Mouse (Mus musculus): Measurements from ENCODE around the gene Togaram1. TPM values are rescaled to one million over a fixed set of nuclear protein-coding genes. Genes with fewer than 3 reads are reported as not detected.

Gene Togaram1
- polyA plus RNA-seq (2016; fragmentation: Nextera tagmentation; extraction: Ambion mirVana): 29.6 and 31.0 TPM in 2 replicates

GRCm38 (mm10) chr12:64965124-64966026 is at the start of gene Togaram1, which contains the start of gene Klhl28:
Gene Togaram1 (plus strand): TSS chr12:64965804.
Gene Klhl28 (minus strand): TSS chr12:64965534.
- peak within 1 kb of the TSS; percentile 98 for H3K4me2 ChIP-seq
- ATAC-seq (ENCODE audit: insufficient number of reproducible peaks, insufficient read depth, low FRiP score, low TSS enrichment, low read depth): peak; percentile 100
- peak within 1 kb of the TSS; percentile 86 for H3K9ac ChIP-seq (replicated peaks)
- no peaks in the 10 kb centered on the region for H3K36me3 ChIP-seq
- no peaks in the 10 kb centered on the region for H3K9me3 ChIP-seq
- H3K4me1 ChIP-seq (replicated peaks): peaks cover 23% of the 10 kb centered on the region
- peak within 1 kb of the TSS; percentile 86 for H3K27ac ChIP-seq
- H3K4me3 ChIP-seq (replicated peaks): peak within 1 kb of the TSS; percentile 85
- under 1% methylated on average over 45 of the region's 45 CpGs for WGBS
- no peaks in the 10 kb centered on the region for H3K27me3 ChIP-seq

- H3K4me1 ChIP-seq (replicated peaks): no peaks in the 10 kb centered on the region
- H3K9me3 ChIP-seq: no peaks in the 10 kb centered on the region
- no peaks in the 10 kb centered on the region for H3K27me3 ChIP-seq
- no peak for ATAC-seq (ENCODE audit: insufficient number of reproducible peaks, insufficient read depth, low FRiP score, low TSS enrichment, low read depth)
- H3K9ac ChIP-seq (replicated peaks): no peak overlapping the region
- peaks cover 7% of the 10 kb centered on the region for H3K36me3 ChIP-seq
- no peak overlapping the region for H3K4me3 ChIP-seq (replicated peaks)
- H3K27ac ChIP-seq: no peak overlapping the region
- H3K4me2 ChIP-seq: no peak overlapping the region
These were observed 48.9 kb upstream of the Togaram1 start for GRCm38 (mm10) chr12:64916735-64917134.

GRCm38 (mm10) chr12:64917578-64918471 is 47.8 kb upstream of the Togaram1 start, which contains the start of gene Gm527:
Gene Gm527 (plus strand): TSS chr12:64917906.
- Histone ChIP-seq H3K36me3 (peaks cover 13% of the 10 kb centered on the region), H3K27me3 (no peaks in the 10 kb centered on the region), H3K4me2 (peak within 1 kb of the TSS; percentile 75), H3K9ac (replicated peaks) (peak within 1 kb of the TSS; percentile 87), H3K9me3 (no peaks in the 10 kb centered on the region), H3K4me3 (replicated peaks) (peak within 1 kb of the TSS; percentile 83), H3K4me1 (replicated peaks) (no peaks in the 10 kb centered on the region), H3K27ac (0 out of 2 replicates have a peak within 1 kb of the TSS, but pooled peaks have one; percentile 23)
- WGBS: under 1% methylated on average over 72 of the region's 93 CpGs
- ATAC-seq (ENCODE audit: insufficient number of reproducible peaks, insufficient read depth, low FRiP score, low TSS enrichment, low read depth): peak; percentile 100

- Histone ChIP-seq H3K4me2 (no peak overlapping the region), H3K9ac (replicated peaks) (no peak overlapping the region), H3K9me3 (no peaks in the 10 kb centered on the region), H3K36me3 (peaks cover 3% of the 10 kb centered on the region; the same call in 1 of the 2 replicates), H3K4me3 (replicated peaks) (no peak overlapping the region), H3K4me1 (replicated peaks) (no peaks in the 10 kb centered on the region), H3K27ac (no peak overlapping the region), H3K27me3 (no peaks in the 10 kb centered on the region)
- WGBS: 88% methylated on average over 2 of the region's 2 CpGs
- ATAC-seq (ENCODE audit: insufficient number of reproducible peaks, insufficient read depth, low FRiP score, low TSS enrichment, low read depth): no peak
These were observed 28.1 kb upstream of the Togaram1 start for GRCm38 (mm10) chr12:64937493-64937892.

GRCm38 (mm10) chr12:64964560-64964959 is 1.0 kb upstream of the Togaram1 start:
- peaks cover 21% of the 10 kb centered on the region for H3K4me1 ChIP-seq (replicated peaks)
- no peak overlapping the region for H3K27ac ChIP-seq
- H3K36me3 ChIP-seq: no peaks in the 10 kb centered on the region
- H3K9me3 ChIP-seq: no peaks in the 10 kb centered on the region
- ATAC-seq (ENCODE audit: insufficient number of reproducible peaks, insufficient read depth, low FRiP score, low TSS enrichment, low read depth): no peak
- H3K4me3 ChIP-seq (replicated peaks): peak overlapping the region; percentile 85
- no peaks in the 10 kb centered on the region for H3K27me3 ChIP-seq
- H3K9ac ChIP-seq (replicated peaks): peak overlapping the region; percentile 59
- WGBS: 27% methylated on average over 4 of the region's 4 CpGs
- peak overlapping the region; percentile 83 for H3K4me2 ChIP-seq

- H3K27me3 ChIP-seq: no peaks in the 10 kb centered on the region
- no peaks in the 10 kb centered on the region for H3K9me3 ChIP-seq
- ATAC-seq (ENCODE audit: insufficient number of reproducible peaks, insufficient read depth, low FRiP score, low TSS enrichment, low read depth): no peak
- peaks cover 30% of the 10 kb centered on the region for H3K4me1 ChIP-seq (replicated peaks)
- H3K4me2 ChIP-seq: peak overlapping the region; percentile 98
- peak overlapping the region; percentile 86 for H3K27ac ChIP-seq
- peak overlapping the region; percentile 85 for H3K4me3 ChIP-seq (replicated peaks)
- H3K9ac ChIP-seq (replicated peaks): peak overlapping the region; percentile 86
- WGBS: under 1% methylated on average over 44 of the region's 44 CpGs
- no peaks in the 10 kb centered on the region for H3K36me3 ChIP-seq
These were observed 562 bp downstream of the Togaram1 start for GRCm38 (mm10) chr12:64966101-64966631.

- Histone ChIP-seq H3K27ac (peak overlapping the region; percentile 86), H3K9ac (replicated peaks) (peak overlapping the region; percentile 86), H3K27me3 (no peaks in the 10 kb centered on the region), H3K4me1 (replicated peaks) (peaks cover 33% of the 10 kb centered on the region), H3K4me3 (replicated peaks) (peak overlapping the region; percentile 85), H3K4me2 (peak overlapping the region; percentile 98), H3K36me3 (no peaks in the 10 kb centered on the region), H3K9me3 (no peaks in the 10 kb centered on the region)
- ATAC-seq (ENCODE audit: insufficient number of reproducible peaks, insufficient read depth, low FRiP score, low TSS enrichment, low read depth): no peak
- WGBS: 5% methylated on average over 19 of the region's 19 CpGs
These were observed 1.2 kb downstream of the Togaram1 start for GRCm38 (mm10) chr12:64966652-64967435.

- no peak for ATAC-seq (ENCODE audit: insufficient number of reproducible peaks, insufficient read depth, low FRiP score, low TSS enrichment, low read depth)
- Histone ChIP-seq H3K36me3 (no peaks in the 10 kb centered on the region), H3K27ac (no peak overlapping the region), H3K9me3 (no peaks in the 10 kb centered on the region), H3K4me2 (peak overlapping the region; percentile 98), H3K4me1 (replicated peaks) (peaks cover 36% of the 10 kb centered on the region), H3K4me3 (replicated peaks) (peak overlapping the region; percentile 85), H3K27me3 (no peaks in the 10 kb centered on the region), H3K9ac (replicated peaks) (peak overlapping the region; percentile 86)
- 4% methylated on average over 9 of the region's 9 CpGs for WGBS
These were observed 1.9 kb downstream of the Togaram1 start for GRCm38 (mm10) chr12:64967470-64967869.

- Histone ChIP-seq H3K27me3 (no peaks in the 10 kb centered on the region), H3K4me2 (peak overlapping the region; percentile 98), H3K9me3 (no peaks in the 10 kb centered on the region), H3K27ac (no peak overlapping the region), H3K9ac (replicated peaks) (0 out of 2 replicates have a peak overlapping the region, but pooled peaks have one; percentile 86), H3K36me3 (no peaks in the 10 kb centered on the region), H3K4me3 (replicated peaks) (peak overlapping the region; percentile 85), H3K4me1 (replicated peaks) (peaks cover 36% of the 10 kb centered on the region)
- no peak for ATAC-seq (ENCODE audit: insufficient number of reproducible peaks, insufficient read depth, low FRiP score, low TSS enrichment, low read depth)
- 4% methylated on average over 2 of the region's 2 CpGs for whole genome bisulfite sequencing
These were observed 2.5 kb downstream of the Togaram1 start for GRCm38 (mm10) chr12:64968067-64968466.

- no peaks in the 10 kb centered on the region for H3K27me3 ChIP-seq
- no peak overlapping the region for H3K27ac ChIP-seq
- no peaks in the 10 kb centered on the region for H3K36me3 ChIP-seq
- no peak overlapping the region for H3K9ac ChIP-seq (replicated peaks)
- H3K4me3 ChIP-seq (replicated peaks): no peak overlapping the region
- H3K4me2 ChIP-seq: peak overlapping the region; percentile 15; the same call in 1 of the 2 replicates
- H3K9me3 ChIP-seq: no peaks in the 10 kb centered on the region
- peaks cover 29% of the 10 kb centered on the region for H3K4me1 ChIP-seq (replicated peaks)
- no peak for ATAC-seq (ENCODE audit: insufficient number of reproducible peaks, insufficient read depth, low FRiP score, low TSS enrichment, low read depth)
These were observed 5.8 kb downstream of the Togaram1 start for GRCm38 (mm10) chr12:64971399-64971798.
